Mouse (Mus musculus) embryo, embryonic 11.5 days (tissue): ENCODE results near the gene Morc3.
"Not testable (repeated sequence)": the region's sequence is repeated elsewhere in the genome, so short reads cannot be mapped to it uniquely, and the experiment has no call there.

Source experiments
- DNase-seq: peaks from one replicate; pipeline ENCODE4 v3.0.0-alpha.2; 2012; ENCODE audit warnings: low read depth, low spot score

The Morc3 gene

GRCm38 (mm10) chr16:93818691-93819324 is 13.1 kb upstream of the Morc3 start:
- no peak for DNase-seq

GRCm38 (mm10) chr16:93819325-93819696 is 12.6 kb upstream of the Morc3 start:
- no peak for DNase-seq

- DNase-seq, result no peak
Measured at GRCm38 (mm10) chr16:93820040-93820439, 11.9 kb upstream of the Morc3 start.

GRCm38 (mm10) chr16:93821706-93822105 is 10.2 kb upstream of the Morc3 start:
- no peak for DNase-seq

DNA sequence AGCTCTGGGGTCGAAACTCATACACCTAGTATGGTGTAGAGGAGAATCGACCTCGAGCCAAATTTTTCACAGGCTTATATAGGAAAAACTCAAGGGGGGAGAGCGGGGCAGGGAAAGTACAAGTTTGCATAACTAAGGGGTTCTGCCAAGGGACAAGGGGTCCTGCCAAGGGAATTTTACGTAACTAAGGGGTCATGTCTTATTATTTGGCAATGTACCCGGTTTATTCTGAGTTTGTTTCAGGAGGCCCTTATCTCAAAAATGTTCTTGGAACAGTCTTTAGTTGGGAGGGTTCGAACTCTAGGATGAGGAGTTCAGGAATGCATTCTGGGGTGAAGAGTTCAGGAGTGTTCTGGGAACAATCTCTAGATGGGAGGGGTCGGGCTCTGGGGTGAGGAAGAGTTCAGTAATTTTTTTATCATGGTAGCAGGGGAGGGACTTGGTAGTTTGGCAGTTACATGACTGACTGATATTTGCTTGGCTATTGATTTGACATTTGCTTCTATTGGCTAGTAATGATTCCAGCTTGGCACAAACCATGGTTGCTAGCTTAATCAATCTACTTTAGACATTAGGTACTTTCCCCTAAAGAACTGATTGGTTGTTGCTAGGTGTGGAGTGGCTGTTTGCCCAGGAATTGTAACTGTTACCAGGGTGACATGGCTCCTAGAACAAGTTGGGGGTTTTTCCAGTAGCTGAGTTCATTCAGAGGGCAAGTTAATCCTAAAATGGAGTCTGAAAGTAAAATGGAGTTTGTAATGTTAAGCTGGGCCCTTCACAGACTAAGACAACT is 9.3 kb upstream of the Morc3 start:
- not testable (repeated sequence) for DNase-seq

- DNase-seq, result no peak
Measured at GRCm38 (mm10) chr16:93824799-93825198, 7.1 kb upstream of the Morc3 start.

DNA sequence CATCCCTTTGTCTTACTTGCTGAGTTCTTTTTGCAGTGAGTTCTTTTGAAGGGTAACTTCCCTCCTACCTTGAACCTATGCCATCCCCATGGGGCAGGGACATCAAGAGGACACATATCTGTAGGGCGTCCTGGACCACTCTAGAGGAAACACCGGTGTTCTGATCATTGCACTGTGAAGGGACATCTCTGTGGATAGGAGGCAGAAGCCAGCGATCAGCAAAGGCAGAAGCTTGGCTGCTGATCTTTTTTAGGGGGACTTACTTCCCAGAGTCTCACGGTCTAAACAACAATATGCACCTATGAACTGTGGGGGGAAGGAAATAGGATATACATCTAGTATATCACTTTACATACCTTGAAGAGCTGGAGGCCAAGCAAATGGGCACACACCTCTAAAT is 6.5 kb upstream of the Morc3 start:
- DNase-seq, result no peak

GRCm38 (mm10) chr16:93826054-93826453 is 5.9 kb upstream of the Morc3 start:
- no peak for DNase-seq

DNA sequence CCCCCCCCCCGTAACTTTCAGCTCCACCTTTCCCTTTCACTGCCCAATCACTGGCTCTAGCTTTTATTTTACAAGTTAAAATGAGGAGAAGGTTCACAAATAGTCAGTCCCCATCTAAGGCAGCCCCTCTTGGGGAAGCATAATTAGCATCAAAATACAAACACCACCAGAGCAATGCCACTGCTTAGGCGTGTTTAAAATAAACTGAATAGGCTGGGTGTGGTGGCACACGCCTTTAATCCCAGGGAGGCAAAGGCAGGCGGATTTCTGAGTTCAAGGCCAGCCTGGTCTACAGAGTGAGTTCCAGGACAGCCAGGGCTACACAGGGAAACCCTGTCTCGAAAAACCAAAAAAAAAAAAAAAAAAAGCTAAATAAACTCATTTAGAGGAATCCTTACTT is 5.4 kb upstream of the Morc3 start:
- not testable (repeated sequence) for DNase-seq

GRCm38 (mm10) chr16:93826909-93827308 is 5.0 kb upstream of the Morc3 start:
- no peak for DNase-seq

DNA sequence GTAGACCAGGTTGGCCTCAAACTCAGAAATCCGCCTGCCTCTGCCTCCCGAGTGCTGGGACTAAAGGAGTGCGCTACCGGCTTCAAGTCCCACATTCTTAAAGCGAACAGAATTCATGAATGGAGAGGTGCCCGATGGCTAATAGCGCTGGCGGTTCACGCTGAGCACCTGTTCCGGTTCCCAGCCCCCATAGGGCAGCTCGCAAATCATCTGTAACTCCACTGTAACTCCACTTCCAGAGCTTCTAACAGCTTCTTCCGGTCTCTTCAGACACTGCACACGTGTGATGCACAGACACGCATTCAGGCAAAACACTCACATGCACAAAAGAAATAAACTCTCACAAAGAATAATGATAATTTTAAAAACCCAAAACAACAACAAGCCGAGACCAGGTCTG is 2.4 kb upstream of the Morc3 start:
- DNase-seq, result no peak

GRCm38 (mm10) chr16:93830071-93830470 is 1.9 kb upstream of the Morc3 start:
- DNase-seq, result no peak

DNA sequence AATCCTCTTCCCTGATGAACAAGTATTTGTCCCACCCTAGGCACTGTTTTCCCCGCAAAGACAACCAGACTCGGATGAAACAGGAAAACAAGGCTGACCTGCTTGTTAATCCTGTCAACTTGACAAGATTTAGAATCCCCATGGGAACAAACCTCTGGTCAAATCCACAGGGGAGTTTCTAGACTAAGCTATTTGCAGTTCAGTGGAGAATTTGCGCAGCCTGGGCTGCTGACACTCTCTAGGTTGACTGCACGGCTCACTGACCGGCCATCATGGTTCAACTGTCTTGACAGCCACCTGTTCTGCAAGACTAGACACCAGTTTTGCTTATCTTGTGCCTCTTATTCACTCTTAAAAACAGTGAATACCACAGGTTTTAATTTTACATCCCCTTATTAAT is 1.0 kb upstream of the Morc3 start:
- DNase-seq, result no peak

DNA sequence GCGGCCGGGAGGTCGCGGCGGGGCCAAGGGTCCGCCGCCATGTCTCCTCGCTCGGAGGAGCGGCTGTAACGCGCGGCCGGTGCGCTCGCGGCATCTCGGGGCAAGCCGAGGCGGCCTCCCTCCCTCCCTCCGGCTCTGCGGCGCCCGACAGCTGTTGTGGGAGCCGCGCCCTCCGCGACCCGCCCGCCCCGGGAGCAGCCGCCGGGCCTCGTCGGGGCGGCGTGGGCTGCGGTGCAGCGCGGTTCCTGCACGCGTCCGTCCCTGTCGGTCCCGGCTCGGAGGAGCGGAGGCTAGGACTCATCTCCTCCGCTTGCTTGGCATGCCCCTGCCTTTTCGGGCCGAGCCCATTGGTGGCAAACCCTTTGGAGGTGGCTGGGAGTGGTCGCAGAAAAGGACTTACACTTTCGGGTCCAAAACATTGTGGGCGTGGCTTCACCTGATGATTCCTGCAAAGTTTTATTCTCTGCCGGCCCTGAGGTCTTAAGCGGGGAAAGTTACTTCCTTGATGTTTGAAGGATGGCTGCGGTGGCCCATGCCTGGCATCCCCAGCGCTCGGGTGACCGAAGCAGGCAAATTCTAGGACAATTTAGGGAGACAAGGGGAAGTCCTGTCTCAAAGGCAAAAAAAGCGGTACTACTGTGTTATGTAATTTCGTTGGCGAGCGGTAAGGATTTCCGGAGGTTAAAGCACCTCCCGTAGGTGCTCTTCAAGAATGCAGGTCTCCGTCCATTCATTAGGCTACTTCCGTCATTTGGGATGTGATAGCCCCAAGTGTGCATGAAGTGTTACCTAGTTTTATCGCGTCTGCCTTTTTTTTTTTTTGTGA is 743 bp downstream of the Morc3 start:
- no peak for DNase-seq

- DNase-seq, result no peak
Measured at GRCm38 (mm10) chr16:93833551-93833950, 1.6 kb downstream of the Morc3 start.

GRCm38 (mm10) chr16:93834076-93834475 is 2.2 kb downstream of the Morc3 start:
- DNase-seq, result no peak

- DNase-seq, result no peak
Measured at GRCm38 (mm10) chr16:93839049-93839448, 7.1 kb downstream of the Morc3 start.

DNA sequence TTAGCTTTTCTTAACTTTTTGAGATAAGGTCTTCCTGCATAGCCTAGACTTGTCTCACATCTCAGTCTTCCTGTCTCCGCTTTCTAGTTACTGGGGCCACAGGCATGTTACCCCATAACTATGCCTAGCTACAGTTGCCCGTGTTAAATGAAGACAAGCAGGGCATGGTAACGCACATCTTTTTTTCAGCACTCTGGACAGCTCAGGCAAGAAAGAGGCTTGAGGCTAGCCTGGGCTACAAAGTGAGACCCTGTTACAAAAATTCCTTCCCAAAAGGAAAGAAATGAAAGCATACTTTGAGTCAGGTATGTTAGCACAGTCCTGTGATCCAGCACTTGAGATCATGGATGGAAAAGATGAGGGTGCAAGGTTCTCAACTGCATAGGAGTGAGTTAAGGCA is 18.6 kb downstream of the Morc3 start:
- no peak for DNase-seq

DNA sequence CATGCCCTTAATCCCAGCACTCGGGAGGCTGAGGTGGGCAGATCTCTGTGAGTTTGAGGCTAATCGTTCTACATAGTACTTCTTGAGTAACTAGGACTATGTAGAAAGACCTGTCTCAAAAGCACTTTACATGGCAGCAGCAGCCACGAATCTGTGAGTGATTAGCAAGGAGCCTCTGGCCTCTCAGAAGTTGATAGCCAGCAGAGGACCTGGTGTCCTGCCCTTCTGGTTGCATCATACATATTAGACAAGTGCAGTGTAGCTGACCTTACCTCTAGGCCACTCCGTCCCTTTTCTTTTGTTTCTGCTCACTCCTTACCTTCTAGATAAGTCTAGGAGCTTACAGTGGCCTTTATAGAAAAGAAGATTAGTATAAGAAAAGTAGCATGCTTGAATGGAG is 28.0 kb downstream of the Morc3 start:
- DNase-seq, result no peak

- DNase-seq, result no peak
Measured at GRCm38 (mm10) chr16:93860686-93861085, 28.8 kb downstream of the Morc3 start.

GRCm38 (mm10) chr16:93874841-93875240 is 42.9 kb downstream of the Morc3 start:
- DNase-seq, result no peak

DNA sequence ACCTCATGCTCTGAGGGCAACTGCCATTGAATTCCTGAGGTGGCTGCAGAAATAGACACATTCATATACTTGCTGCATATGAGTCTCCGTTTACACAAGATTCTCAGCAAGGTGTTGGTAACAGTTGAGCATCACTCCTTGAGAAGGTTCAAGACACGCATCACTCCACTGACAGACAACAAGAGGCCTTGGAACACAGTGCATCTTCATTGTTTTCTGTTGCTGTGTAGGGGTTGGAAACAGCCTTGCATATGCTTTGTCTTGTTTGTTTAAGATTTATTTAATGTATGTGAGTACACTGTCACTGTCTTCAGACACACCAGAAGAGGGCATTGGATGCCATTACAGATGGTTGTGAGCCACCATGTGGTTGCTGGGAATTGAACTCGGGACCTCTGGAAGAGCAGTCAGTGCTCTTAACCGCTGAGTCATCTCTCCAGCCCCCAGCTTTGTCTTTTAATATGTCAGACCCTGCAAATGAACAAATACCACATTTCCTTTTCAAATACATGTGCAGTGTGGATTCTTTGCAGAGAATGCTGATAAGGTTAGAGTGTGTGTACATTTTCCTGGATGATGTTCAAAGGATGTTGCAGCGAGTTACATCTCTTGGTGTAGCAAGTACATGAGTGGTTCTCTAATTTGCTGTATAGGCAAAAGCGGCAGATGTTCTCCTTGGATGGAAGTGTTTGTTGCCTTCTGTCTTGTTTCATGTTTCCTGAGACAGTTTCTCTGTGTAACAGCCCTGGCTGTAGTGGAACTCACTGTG is 45.9 kb downstream of the Morc3 start:
- no peak for DNase-seq
